Mouse (Mus musculus) midbrain, embryonic 14.5 days (tissue): ENCODE data around the gene Mgrn1. TPM values are rescaled to one million over a fixed set of nuclear protein-coding genes. Genes with fewer than 3 reads are reported as not detected.

ENCODE experiments used
- ATAC-seq: fragments of 200-750 bp; cut with Nextera tagmentation; 2 replicates; pipeline ENCODE4 v1.8.0; 2017; ENCODE audit warnings: moderate number of reproducible peaks, moderate library complexity; ENCODE audit not compliant: low FRiP score, low TSS enrichment
- DNase-seq: peaks from one replicate; pipeline ENCODE4 v3.0.0-alpha.2; 2015
- H3K27ac ChIP-seq: fragments of 300-500 bp; sonication (generic); replicated peaks from 2 replicates; pipeline ENCODE4 v1.5.1; 2014; ENCODE audit warnings: mild to moderate bottlenecking, low read depth, low read length, moderate library complexity
- H3K27me3 ChIP-seq: fragments of 300-500 bp; sonication (generic); 2 replicates; pipeline ENCODE4 v1.6.1; 2014; ENCODE audit warnings: low read length, control low read depth, mixed read lengths; ENCODE audit not compliant: control insufficient read depth, insufficient read depth
- H3K36me3 ChIP-seq: fragments of 300-500 bp; sonication (generic); 2 replicates; pipeline ENCODE4 v1.6.1; 2014; ENCODE audit warnings: low read length, control low read depth; ENCODE audit not compliant: control insufficient read depth, insufficient read depth
- H3K4me1 ChIP-seq: fragments of 300-500 bp; sonication (generic); 2 replicates; pipeline ENCODE4 v1.6.1; 2014; ENCODE audit warnings: mild to moderate bottlenecking, antibody characterized with exemption, low read length, control low read depth; ENCODE audit not compliant: control insufficient read depth, insufficient read depth
- H3K4me2 ChIP-seq: fragments of 300-500 bp; sonication (generic); 2 replicates; pipeline ENCODE4 v1.6.1; 2014; ENCODE audit warnings: mild to moderate bottlenecking, low read length, moderate library complexity
- H3K4me3 ChIP-seq: fragments of 300-500 bp; sonication (generic); replicated peaks from 2 replicates; pipeline ENCODE4 v1.5.1; 2014; ENCODE audit warnings: low read depth, low read length
- H3K9ac ChIP-seq: fragments of 300-500 bp; sonication (generic); replicated peaks from 2 replicates; pipeline ENCODE4 v1.6.1; 2014; ENCODE audit warnings: mild to moderate bottlenecking, low read length, moderate library complexity
- H3K9me3 ChIP-seq: fragments of 300-500 bp; sonication (generic); 2 replicates; pipeline ENCODE4 v1.6.1; 2016; ENCODE audit warnings: low read length, control low read depth, mixed read lengths; ENCODE audit not compliant: control insufficient read depth
- WGBS: fragments of 180-500 bp; shearing (Covaris S2); extraction: QIAGEN DNeasy Blood & Tissue Kit; methylation state at CpG from one replicate; pipeline ENCODE4 v1.1.7; 2014; 5-methylcytosine and 5-hydroxymethylcytosine counted together
- polyA plus RNA-seq: library from polyadenylated mRNA; unstranded; fragments of >200 nt; fragmentation: Nextera tagmentation; extraction: Ambion mirVana; gene quantifications from 2 replicates; pipeline ENCODE4 v1.2.1, GENCODE M21; 2014

Gene Mgrn1
- polyA plus RNA-seq, 1 experiment from 2014 or later, result 117 TPM

GRCm38 (mm10) chr16:4937351-4938190, 51.5 kb downstream of the Mgrn1 start:
- Histone ChIP-seq H3K4me2 (no peak overlapping the region), H3K27me3 (no peaks in the 10 kb centered on the region), H3K27ac (no peak overlapping the region), H3K4me3 (no peak overlapping the region), H3K4me1 (peaks cover 9% of the 10 kb centered on the region), H3K36me3 (peaks cover 73% of the 10 kb centered on the region), H3K9ac (no peak overlapping the region), H3K9me3 (no peaks in the 10 kb centered on the region)
- WGBS, result 89% methylated on average over 8 of the region's 8 CpGs
- DNase-seq (no peak), ATAC-seq (no peak)

DNA sequence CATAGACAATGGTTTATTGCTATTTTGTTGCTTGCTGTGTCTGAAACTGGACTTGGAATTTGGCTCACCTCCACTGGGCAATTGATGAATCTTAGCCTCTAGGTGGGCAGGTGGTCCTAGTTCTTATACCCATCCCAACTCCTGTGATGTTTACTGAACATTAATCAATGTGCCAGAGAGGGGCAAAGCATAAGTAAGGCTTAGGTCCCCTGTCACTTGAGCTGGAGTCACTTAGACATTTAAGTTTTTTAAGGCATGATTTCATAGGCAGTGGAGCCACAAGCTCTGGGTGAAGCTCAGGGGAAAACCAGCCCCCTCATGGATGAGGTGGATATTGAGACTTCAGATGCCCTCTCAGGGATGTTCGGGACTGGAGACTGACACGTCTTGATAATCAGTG, 52.4 kb downstream of the Mgrn1 start, which contains the start of gene Nudt16l1:
Gene Nudt16l1, plus strand, starts transcription at position 301 of the 400 bp plus-strand sequence.
- H3K4me2 ChIP-seq, result peak within 1 kb of the TSS; percentile 93
- H3K4me1 ChIP-seq, result peaks cover 9% of the 10 kb centered on the region
- peak within 1 kb of the TSS; percentile 78 for H3K27ac ChIP-seq
- H3K27me3 ChIP-seq, result no peaks in the 10 kb centered on the region
- no peak for DNase-seq
- WGBS, result 7% methylated on average over 2 of the region's 2 CpGs
- peak within 1 kb of the TSS; percentile 72 for H3K4me3 ChIP-seq
- ATAC-seq, result no peak
- H3K9me3 ChIP-seq, result no peaks in the 10 kb centered on the region
- peak within 1 kb of the TSS; percentile 78 for H3K9ac ChIP-seq
- peaks cover 73% of the 10 kb centered on the region for H3K36me3 ChIP-seq

GRCm38 (mm10) chr16:4938989-4939388, 52.9 kb downstream of the Mgrn1 start:
- Histone ChIP-seq H3K9me3 (no peaks in the 10 kb centered on the region), H3K27me3 (no peaks in the 10 kb centered on the region), H3K9ac (peak overlapping the region; percentile 78), H3K4me1 (peaks cover 9% of the 10 kb centered on the region), H3K4me2 (peak overlapping the region; percentile 93), H3K36me3 (peaks cover 76% of the 10 kb centered on the region), H3K4me3 (peak overlapping the region; percentile 72), H3K27ac (peak overlapping the region; percentile 78)
- DNase-seq (peak; percentile 97), ATAC-seq (peak; percentile 95)
- WGBS, result under 1% methylated on average over 28 of the region's 28 CpGs

DNA sequence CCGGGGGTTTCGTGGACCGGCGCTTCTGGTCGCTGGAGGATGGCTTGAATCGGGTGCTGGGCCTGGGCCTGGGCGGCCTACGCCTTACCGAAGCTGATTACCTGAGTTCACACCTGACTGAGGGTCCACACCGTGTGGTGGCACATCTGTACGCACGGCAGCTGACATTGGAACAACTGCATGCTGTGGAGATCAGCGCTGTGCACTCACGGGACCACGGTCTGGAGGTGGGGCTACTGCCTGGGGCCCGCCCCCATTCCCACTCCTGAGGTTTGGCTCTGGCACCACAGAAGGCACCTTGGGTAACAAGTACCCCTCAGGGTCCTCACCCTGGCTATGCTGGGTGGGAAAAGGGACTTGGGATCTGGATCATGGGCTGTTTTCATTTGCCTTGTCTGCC, 53.4 kb downstream of the Mgrn1 start:
- H3K36me3 ChIP-seq, result peaks cover 76% of the 10 kb centered on the region
- ATAC-seq (peak; percentile 66), DNase-seq (peak; percentile 54)

GRCm38 (mm10) chr16:4940311-4940850, 54.3 kb downstream of the Mgrn1 start:
- Histone ChIP-seq H3K27ac (no peak overlapping the region), H3K9ac (no peak overlapping the region), H3K4me3 (peak overlapping the region; percentile 72; the same call in 1 of the 2 replicates), H3K36me3 (peaks cover 75% of the 10 kb centered on the region), H3K4me1 (peaks cover 9% of the 10 kb centered on the region), H3K27me3 (no peaks in the 10 kb centered on the region), H3K4me2 (peak overlapping the region; percentile 93), H3K9me3 (no peaks in the 10 kb centered on the region)
- DNase-seq (no peak), ATAC-seq (no peak)
- WGBS, result 94% methylated on average over 10 of the region's 10 CpGs

More for the DNA sequence above, 53.4 kb downstream of the Mgrn1 start:
- WGBS, result 3% methylated on average over 16 of the region's 16 CpGs
- Histone ChIP-seq H3K4me2 (peak overlapping the region; percentile 93), H3K27ac (peak overlapping the region; percentile 78), H3K4me3 (peak overlapping the region; percentile 72), H3K27me3 (no peaks in the 10 kb centered on the region), H3K9me3 (no peaks in the 10 kb centered on the region), H3K9ac (peak overlapping the region; percentile 78), H3K4me1 (peaks cover 9% of the 10 kb centered on the region)

DNA sequence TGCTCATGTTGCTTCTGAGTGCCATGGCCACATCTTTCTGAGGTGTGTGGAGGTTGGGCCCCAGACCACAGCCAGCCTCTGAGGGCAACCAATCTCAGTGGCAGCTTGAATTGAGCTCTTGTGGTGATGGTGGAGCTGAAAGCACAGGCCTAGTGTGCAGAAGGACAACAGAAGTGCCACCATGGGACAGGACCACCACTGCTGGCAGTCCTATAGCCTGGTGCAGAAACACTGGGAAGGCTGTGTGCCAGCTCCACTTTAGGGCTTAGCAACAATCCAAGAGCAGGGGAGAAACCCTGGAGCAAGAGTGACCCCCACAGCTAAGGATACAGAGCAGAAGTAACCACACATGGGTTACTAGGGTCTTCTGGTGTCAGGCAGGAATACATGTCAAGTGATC, 55.0 kb downstream of the Mgrn1 start:
- no peak overlapping the region for H3K4me2 ChIP-seq
- H3K9ac ChIP-seq, result no peak overlapping the region
- H3K27me3 ChIP-seq, result no peaks in the 10 kb centered on the region
- peaks cover 74% of the 10 kb centered on the region for H3K36me3 ChIP-seq
- H3K4me3 ChIP-seq, result no peak overlapping the region
- DNase-seq (no peak), ATAC-seq (no peak)
- peaks cover 9% of the 10 kb centered on the region for H3K4me1 ChIP-seq
- H3K27ac ChIP-seq, result no peak overlapping the region
- no peaks in the 10 kb centered on the region for H3K9me3 ChIP-seq

- WGBS, result 96% methylated on average over 8 of the region's 8 CpGs
- H3K9me3 ChIP-seq, result no peaks in the 10 kb centered on the region
- H3K4me2 ChIP-seq, result no peak overlapping the region
- H3K27me3 ChIP-seq, result no peaks in the 10 kb centered on the region
- ATAC-seq, result no peak
- peaks cover 9% of the 10 kb centered on the region for H3K4me1 ChIP-seq
- H3K27ac ChIP-seq, result no peak overlapping the region
- H3K36me3 ChIP-seq, result peaks cover 75% of the 10 kb centered on the region
- no peak for DNase-seq
- no peak overlapping the region for H3K9ac ChIP-seq
- no peak overlapping the region for H3K4me3 ChIP-seq
Measured at GRCm38 (mm10) chr16:4942868-4943267, 56.8 kb downstream of the Mgrn1 start.

DNA sequence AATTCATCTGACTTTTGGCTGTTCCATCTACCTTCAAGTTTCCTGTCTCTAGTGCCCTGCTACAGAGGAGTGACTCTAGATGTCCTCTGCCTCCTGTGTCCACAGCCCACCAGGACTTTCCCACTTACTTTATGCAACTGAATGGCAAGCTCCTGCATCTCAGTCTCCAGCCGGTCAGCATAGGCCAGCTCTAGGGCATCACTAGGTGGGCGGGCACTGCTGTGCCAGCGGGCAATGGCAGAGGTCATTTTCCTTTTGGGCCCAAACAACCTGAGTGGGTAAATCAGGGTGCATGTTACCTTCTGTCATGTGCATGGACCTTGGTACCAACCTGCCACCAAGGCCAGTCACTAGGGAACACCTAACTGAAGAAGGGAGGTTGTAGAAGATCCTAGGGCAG, 57.4 kb downstream of the Mgrn1 start:
- peaks cover 9% of the 10 kb centered on the region for H3K4me1 ChIP-seq
- no peak overlapping the region for H3K9ac ChIP-seq
- DNase-seq, result no peak
- ATAC-seq, result no peak
- H3K9me3 ChIP-seq, result no peaks in the 10 kb centered on the region
- no peak overlapping the region for H3K4me3 ChIP-seq
- no peak overlapping the region for H3K4me2 ChIP-seq
- no peak overlapping the region for H3K27ac ChIP-seq
- peaks cover 81% of the 10 kb centered on the region for H3K36me3 ChIP-seq
- 97% methylated on average over 3 of the region's 3 CpGs for WGBS
- H3K27me3 ChIP-seq, result no peaks in the 10 kb centered on the region

DNA sequence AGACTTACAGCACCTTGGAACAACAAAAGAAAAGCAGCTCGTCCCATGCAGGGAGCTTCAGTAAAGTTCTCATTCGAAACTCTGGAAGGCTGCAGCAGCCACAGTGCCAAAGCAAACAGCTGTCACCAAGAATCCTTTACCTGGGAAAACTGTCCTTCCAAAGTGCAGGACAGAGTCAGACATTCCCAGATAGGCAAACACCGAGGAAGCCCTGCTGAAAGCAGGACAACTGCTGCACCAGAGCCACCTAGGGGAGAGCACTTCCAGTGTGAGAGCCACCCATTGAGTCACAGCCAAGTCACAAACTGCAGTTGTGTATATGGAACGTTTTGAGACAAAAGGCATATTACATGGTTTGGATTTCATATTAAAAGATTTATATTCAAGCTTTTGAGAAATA, 59.4 kb downstream of the Mgrn1 start:
- no peak for ATAC-seq
- no peak overlapping the region for H3K4me3 ChIP-seq
- no peak overlapping the region for H3K27ac ChIP-seq
- no peaks in the 10 kb centered on the region for H3K27me3 ChIP-seq
- no peaks in the 10 kb centered on the region for H3K9me3 ChIP-seq
- peaks cover 91% of the 10 kb centered on the region for H3K36me3 ChIP-seq
- WGBS, result 82% methylated on average over 4 of the region's 4 CpGs
- H3K9ac ChIP-seq, result no peak overlapping the region
- no peaks in the 10 kb centered on the region; the same call in 1 of the 2 replicates for H3K4me1 ChIP-seq
- H3K4me2 ChIP-seq, result no peak overlapping the region
- no peak for DNase-seq
